Mouse (Mus musculus): ENCODE measurements around the gene Smarca2. TPM values are rescaled to one million over a fixed set of nuclear protein-coding genes. Genes with fewer than 3 reads are reported as not detected.
A peak's percentile ranks its signal among the peaks of the same experiment; 100 is the strongest.

Smarca2 gene
- 25.8 and 27.4 TPM in 2 replicates for polyA plus RNA-seq (2015; fragmentation: Nextera tagmentation; extraction: Ambion mirVana)

DNA sequence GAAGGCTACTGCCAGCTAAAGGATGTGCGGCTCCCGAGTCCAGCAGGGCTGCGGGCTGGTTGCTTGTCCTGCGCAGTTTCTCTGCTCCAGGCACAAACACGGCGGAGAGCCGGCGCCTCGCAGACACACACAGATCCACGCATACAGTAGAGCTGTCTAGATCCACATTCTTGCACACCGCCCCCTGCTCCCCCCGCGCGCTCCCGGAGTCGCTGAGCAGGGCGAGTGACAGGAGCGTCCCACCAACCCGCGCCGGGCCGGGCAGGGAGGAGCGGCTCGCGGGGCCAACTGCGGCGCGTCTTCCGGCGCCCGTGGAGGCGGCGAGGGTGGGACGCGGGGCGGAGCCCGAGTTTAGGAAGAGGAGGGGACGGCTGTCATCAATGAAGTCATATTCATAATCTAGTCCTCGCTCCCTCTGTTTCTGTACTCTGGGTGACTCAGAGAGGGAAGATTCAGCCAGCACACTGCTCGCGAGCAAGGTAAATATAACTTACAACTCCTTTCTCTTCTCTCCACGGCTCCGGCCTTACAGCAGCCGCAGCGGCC is at the start of gene Smarca2:
Gene Smarca2, plus strand, starts transcription at position 296 of the 546 bp plus-strand sequence.
- peak; percentile 85 for ATAC-seq (ENCODE audit: extremely low read depth, insufficient number of reproducible peaks, low FRiP score, low TSS enrichment)
- Histone ChIP-seq H3K4me1 (peaks cover 16% of the 10 kb centered on the region), H3K9me3 (no peaks in the 10 kb centered on the region), H3K27me3 (replicated peaks) (peaks cover 12% of the 10 kb centered on the region; the same call in 1 of the 2 replicates), H3K27ac (replicated peaks) (peak within 1 kb of the TSS; percentile 96), H3K36me3 (no peaks in the 10 kb centered on the region), H3K4me3 (peak within 1 kb of the TSS; percentile 83), H3K9ac (peak within 1 kb of the TSS; percentile 87), H3K4me2 (peak within 1 kb of the TSS; percentile 100)
- WGBS = under 1% methylated on average over 45 of the region's 45 CpGs

GRCm38 (mm10) chr19:26564850-26565249 is 40.0 kb upstream of the Smarca2 start:
- ATAC-seq (ENCODE audit: extremely low read depth, insufficient number of reproducible peaks, low FRiP score, low TSS enrichment) = no peak
- Histone ChIP-seq H3K27ac (replicated peaks) (no peak overlapping the region), H3K4me3 (no peak overlapping the region), H3K27me3 (replicated peaks) (no peaks in the 10 kb centered on the region), H3K9ac (no peak overlapping the region), H3K9me3 (no peaks in the 10 kb centered on the region), H3K4me1 (no peaks in the 10 kb centered on the region), H3K36me3 (no peaks in the 10 kb centered on the region), H3K4me2 (no peak overlapping the region)
- 72% methylated on average over 2 of the region's 2 CpGs for WGBS

GRCm38 (mm10) chr19:26566109-26566508 is 38.7 kb upstream of the Smarca2 start:
- Histone ChIP-seq H3K4me3 (no peak overlapping the region), H3K36me3 (no peaks in the 10 kb centered on the region), H3K4me2 (no peak overlapping the region), H3K27me3 (replicated peaks) (no peaks in the 10 kb centered on the region), H3K27ac (replicated peaks) (no peak overlapping the region), H3K9me3 (no peaks in the 10 kb centered on the region), H3K4me1 (no peaks in the 10 kb centered on the region), H3K9ac (no peak overlapping the region)
- no peak for ATAC-seq (ENCODE audit: extremely low read depth, insufficient number of reproducible peaks, low FRiP score, low TSS enrichment)
- WGBS = 78% methylated on average over 9 of the region's 9 CpGs

- no peaks in the 10 kb centered on the region for H3K27me3 ChIP-seq (replicated peaks)
- no peaks in the 10 kb centered on the region for H3K4me1 ChIP-seq
- no peak overlapping the region for H3K4me3 ChIP-seq
- H3K9ac ChIP-seq = no peak overlapping the region
- ATAC-seq (ENCODE audit: extremely low read depth, insufficient number of reproducible peaks, low FRiP score, low TSS enrichment) = no peak
- no peak overlapping the region for H3K27ac ChIP-seq (replicated peaks)
- 73% methylated on average over 5 of the region's 5 CpGs for WGBS
- no peak overlapping the region for H3K4me2 ChIP-seq
- H3K36me3 ChIP-seq = no peaks in the 10 kb centered on the region
- H3K9me3 ChIP-seq = no peaks in the 10 kb centered on the region
Measured at GRCm38 (mm10) chr19:26568236-26568635, 36.6 kb upstream of the Smarca2 start.

GRCm38 (mm10) chr19:26568941-26569340 is 35.9 kb upstream of the Smarca2 start:
- Histone ChIP-seq H3K9me3 (no peaks in the 10 kb centered on the region), H3K4me3 (no peak overlapping the region), H3K36me3 (no peaks in the 10 kb centered on the region), H3K27me3 (replicated peaks) (no peaks in the 10 kb centered on the region), H3K9ac (no peak overlapping the region), H3K4me1 (no peaks in the 10 kb centered on the region), H3K27ac (replicated peaks) (no peak overlapping the region), H3K4me2 (no peak overlapping the region)
- ATAC-seq (ENCODE audit: extremely low read depth, insufficient number of reproducible peaks, low FRiP score, low TSS enrichment) = no peak
- 86% methylated on average over 5 of the region's 5 CpGs for WGBS

- 81% methylated on average over 1 of the region's 1 CpGs for WGBS
- no peak for ATAC-seq (ENCODE audit: extremely low read depth, insufficient number of reproducible peaks, low FRiP score, low TSS enrichment)
- no peak overlapping the region for H3K4me2 ChIP-seq
Measured at GRCm38 (mm10) chr19:26569461-26569860, 35.4 kb upstream of the Smarca2 start.

GRCm38 (mm10) chr19:26579645-26580044 is 25.2 kb upstream of the Smarca2 start:
- no peak for ATAC-seq (ENCODE audit: extremely low read depth, insufficient number of reproducible peaks, low FRiP score, low TSS enrichment)
- no peaks in the 10 kb centered on the region for H3K4me1 ChIP-seq
- WGBS = 83% methylated on average over 5 of the region's 5 CpGs
- H3K27ac ChIP-seq (replicated peaks) = no peak overlapping the region
- no peak overlapping the region for H3K4me3 ChIP-seq
- no peaks in the 10 kb centered on the region for H3K9me3 ChIP-seq
- no peaks in the 10 kb centered on the region for H3K27me3 ChIP-seq (replicated peaks)
- H3K36me3 ChIP-seq = no peaks in the 10 kb centered on the region
- no peak overlapping the region for H3K4me2 ChIP-seq
- H3K9ac ChIP-seq = no peak overlapping the region

More at GRCm38 (mm10) chr19:26569461-26569860, 35.4 kb upstream of the Smarca2 start:
- H3K9ac ChIP-seq = no peak overlapping the region
- no peaks in the 10 kb centered on the region for H3K9me3 ChIP-seq
- no peaks in the 10 kb centered on the region for H3K4me1 ChIP-seq
- H3K27me3 ChIP-seq (replicated peaks) = no peaks in the 10 kb centered on the region
- H3K4me3 ChIP-seq = no peak overlapping the region
- H3K27ac ChIP-seq (replicated peaks) = no peak overlapping the region
- no peaks in the 10 kb centered on the region for H3K36me3 ChIP-seq

DNA sequence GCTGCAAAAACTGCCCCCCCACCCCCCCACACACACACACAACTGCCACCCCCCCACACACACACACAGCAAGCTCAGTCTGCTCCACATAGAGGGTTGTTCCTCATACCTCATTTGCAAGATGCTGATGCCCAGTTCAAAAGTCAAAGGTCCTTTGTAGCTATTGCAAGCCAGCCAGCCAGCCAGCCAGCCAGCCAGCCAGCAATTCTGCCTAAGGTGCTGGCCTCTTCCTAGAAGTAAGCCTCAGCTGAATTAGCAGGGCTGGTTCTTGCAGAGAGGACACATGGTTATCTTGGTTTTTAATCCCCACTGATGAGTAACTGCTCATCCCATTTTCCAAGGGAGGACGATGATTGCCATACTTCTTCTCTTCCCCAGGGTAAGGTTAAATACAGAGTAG is 24.8 kb upstream of the Smarca2 start:
- no peak for ATAC-seq (ENCODE audit: extremely low read depth, insufficient number of reproducible peaks, low FRiP score, low TSS enrichment)
- no peaks in the 10 kb centered on the region for H3K4me1 ChIP-seq
- H3K36me3 ChIP-seq = no peaks in the 10 kb centered on the region
- H3K9me3 ChIP-seq = no peaks in the 10 kb centered on the region
- H3K4me2 ChIP-seq = no peak overlapping the region
- no peaks in the 10 kb centered on the region for H3K27me3 ChIP-seq (replicated peaks)
- 76% methylated on average over 1 of the region's 1 CpGs for WGBS
- no peak overlapping the region for H3K4me3 ChIP-seq
- no peak overlapping the region for H3K9ac ChIP-seq
- H3K27ac ChIP-seq (replicated peaks) = no peak overlapping the region

- Histone ChIP-seq H3K27me3 (replicated peaks) (no peaks in the 10 kb centered on the region), H3K4me3 (no peak overlapping the region)
Measured at GRCm38 (mm10) chr19:26594661-26595060, 10.2 kb upstream of the Smarca2 start.

GRCm38 (mm10) chr19:26601459-26601858 is 3.4 kb upstream of the Smarca2 start:
- no peak overlapping the region for H3K4me2 ChIP-seq
- peaks cover 7% of the 10 kb centered on the region; the same call in 1 of the 2 replicates for H3K4me1 ChIP-seq
- ATAC-seq (ENCODE audit: extremely low read depth, insufficient number of reproducible peaks, low FRiP score, low TSS enrichment) = no peak
- no peak overlapping the region for H3K9ac ChIP-seq
- H3K9me3 ChIP-seq = no peaks in the 10 kb centered on the region
- H3K27me3 ChIP-seq (replicated peaks) = peaks cover 9% of the 10 kb centered on the region; the same call in 1 of the 2 replicates
- no peak overlapping the region for H3K27ac ChIP-seq (replicated peaks)
- no peak overlapping the region for H3K4me3 ChIP-seq
- no peaks in the 10 kb centered on the region for H3K36me3 ChIP-seq
- 55% methylated on average over 4 of the region's 4 CpGs for WGBS

More at GRCm38 (mm10) chr19:26594661-26595060, 10.2 kb upstream of the Smarca2 start:
- Histone ChIP-seq H3K27ac (replicated peaks) (no peak overlapping the region), H3K9ac (no peak overlapping the region), H3K36me3 (no peaks in the 10 kb centered on the region), H3K9me3 (no peaks in the 10 kb centered on the region), H3K4me1 (no peaks in the 10 kb centered on the region), H3K4me2 (no peak overlapping the region)
- no peak for ATAC-seq (ENCODE audit: extremely low read depth, insufficient number of reproducible peaks, low FRiP score, low TSS enrichment)

DNA sequence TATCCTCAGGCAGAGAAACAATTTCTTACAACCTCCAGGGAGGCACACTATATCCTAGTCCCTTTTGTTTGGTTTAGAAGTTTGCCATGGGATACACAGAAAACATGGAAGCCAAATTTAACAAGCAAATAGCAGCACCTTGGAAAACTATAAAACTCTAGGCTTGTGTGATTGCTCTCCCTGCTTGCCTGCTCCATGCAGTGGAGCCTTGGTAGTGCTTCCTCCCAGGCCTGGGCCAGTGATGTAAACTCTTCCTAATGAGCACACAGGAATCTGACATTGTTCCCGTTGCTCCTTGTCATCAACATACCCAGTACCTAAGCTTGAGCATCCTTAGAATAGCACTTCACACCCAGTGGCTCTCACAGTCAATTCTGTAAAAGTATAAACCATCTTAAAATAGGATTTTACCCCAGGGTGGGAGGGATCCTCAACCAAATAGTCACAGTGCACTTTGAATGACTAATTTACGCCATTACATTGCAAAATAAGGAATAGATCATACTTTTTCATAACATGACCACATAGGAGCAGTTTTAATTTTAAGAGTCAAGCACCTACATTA is 1.5 kb upstream of the Smarca2 start:
- Histone ChIP-seq H3K27me3 (replicated peaks) (peaks cover 9% of the 10 kb centered on the region; the same call in 1 of the 2 replicates), H3K36me3 (no peaks in the 10 kb centered on the region), H3K4me2 (peak overlapping the region; percentile 100), H3K9ac (no peak overlapping the region), H3K9me3 (no peaks in the 10 kb centered on the region), H3K27ac (replicated peaks) (no peak overlapping the region), H3K4me3 (peak overlapping the region; percentile 83), H3K4me1 (peaks cover 14% of the 10 kb centered on the region)
- 48% methylated on average over 2 of the region's 2 CpGs for WGBS
- ATAC-seq (ENCODE audit: extremely low read depth, insufficient number of reproducible peaks, low FRiP score, low TSS enrichment) = no peak
